Mouse (Mus musculus): ENCODE data around the gene Mterf2. TPM values are rescaled to one million over a fixed set of nuclear protein-coding genes. Genes with fewer than 3 reads are reported as not detected.

Gene Mterf2
- polyA plus RNA-seq, 1 experiment from 2014 or later: 22.7 TPM

DNA sequence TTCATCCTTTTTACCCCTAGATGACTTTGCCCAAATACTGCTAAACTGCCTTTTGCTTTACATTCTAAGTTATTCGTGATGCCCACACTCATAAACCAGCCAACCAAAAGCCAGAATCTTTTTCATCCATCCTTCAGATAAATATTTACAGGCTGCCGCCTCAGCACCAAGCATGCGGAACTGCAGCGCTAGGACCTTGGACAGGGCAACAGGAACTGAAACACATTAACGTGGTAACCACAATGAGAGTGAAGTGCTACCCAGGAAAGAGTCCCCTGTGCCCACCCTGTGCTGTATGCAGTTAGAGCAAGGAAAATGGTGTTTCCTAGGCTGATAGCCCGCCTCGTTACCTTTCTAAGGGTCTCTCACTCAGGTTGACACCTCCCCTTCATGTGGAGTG, 626 bp upstream of the Mterf2 start:
- WGBS: 17% methylated on average over 7 of the region's 7 CpGs
- H3K27me3 ChIP-seq: no peaks in the 10 kb centered on the region
- peak overlapping the region; percentile 70 for H3K4me2 ChIP-seq
- peak overlapping the region; percentile 48 for H3K27ac ChIP-seq
- peaks cover 13% of the 10 kb centered on the region for H3K4me1 ChIP-seq
- no peaks in the 10 kb centered on the region for H3K9me3 ChIP-seq
- no peak; the same call in 1 of the 2 replicates for ATAC-seq (ENCODE audit: insufficient number of reproducible peaks, insufficient read depth, low FRiP score, low TSS enrichment, low read depth)
- H3K36me3 ChIP-seq: peaks cover 27% of the 10 kb centered on the region
- peak overlapping the region; percentile 68 for H3K4me3 ChIP-seq
- peak overlapping the region; percentile 53; the same call in 1 of the 2 replicates for H3K9ac ChIP-seq

DNA sequence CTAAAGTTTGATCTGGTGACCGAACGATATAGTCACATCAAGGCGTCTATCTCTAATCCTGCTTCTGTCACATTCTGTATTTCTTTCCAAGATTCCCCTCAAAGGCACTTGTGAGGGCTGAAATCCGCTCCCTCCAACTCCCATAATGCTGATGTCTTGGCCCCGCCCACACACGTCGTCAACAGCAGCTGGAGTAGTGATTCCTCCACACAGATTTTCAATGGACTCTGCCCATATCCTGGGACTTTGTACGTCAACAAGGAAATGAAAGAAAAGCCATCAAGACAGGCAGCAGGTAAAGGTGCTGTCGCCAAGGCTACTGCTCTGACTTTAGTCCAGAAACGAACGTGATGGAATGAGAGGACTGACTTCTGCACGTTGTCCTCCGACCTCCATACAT, 2.6 kb downstream of the Mterf2 start:
- Histone ChIP-seq H3K36me3 (peaks cover 40% of the 10 kb centered on the region), H3K4me2 (no peak overlapping the region), H3K4me3 (no peak overlapping the region), H3K9ac (no peak overlapping the region), H3K27ac (no peak overlapping the region), H3K4me1 (peaks cover 13% of the 10 kb centered on the region), H3K9me3 (no peaks in the 10 kb centered on the region), H3K27me3 (no peaks in the 10 kb centered on the region)
- 85% methylated on average over 13 of the region's 13 CpGs for WGBS
- no peak for ATAC-seq (ENCODE audit: insufficient number of reproducible peaks, insufficient read depth, low FRiP score, low TSS enrichment, low read depth)

DNA sequence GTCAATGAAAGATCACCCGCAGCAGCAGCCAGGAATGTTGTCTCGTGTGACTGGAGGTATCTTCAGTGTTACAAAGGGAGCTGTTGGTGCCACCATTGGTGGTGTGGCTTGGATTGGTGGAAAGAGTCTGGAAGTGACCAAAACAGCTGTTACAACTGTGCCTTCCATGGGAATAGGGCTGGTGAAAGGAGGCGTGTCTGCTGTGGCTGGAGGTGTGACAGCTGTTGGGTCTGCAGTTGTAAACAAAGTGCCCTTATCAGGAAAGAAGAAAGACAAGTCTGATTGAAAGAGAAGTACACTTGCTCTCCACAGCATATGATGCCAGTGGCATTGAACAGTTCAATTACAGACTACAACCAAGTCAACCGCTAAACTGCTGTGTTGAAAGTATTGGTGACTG, 13.4 kb downstream of the Mterf2 start:
- no peaks in the 10 kb centered on the region for H3K4me1 ChIP-seq
- H3K27me3 ChIP-seq: no peaks in the 10 kb centered on the region
- no peaks in the 10 kb centered on the region for H3K9me3 ChIP-seq
- no peak overlapping the region for H3K9ac ChIP-seq
- peaks cover 49% of the 10 kb centered on the region for H3K36me3 ChIP-seq
- H3K27ac ChIP-seq: no peak overlapping the region
- WGBS: 86% methylated on average over 4 of the region's 4 CpGs
- H3K4me3 ChIP-seq: no peak overlapping the region
- no peak overlapping the region for H3K4me2 ChIP-seq
- no peak for ATAC-seq (ENCODE audit: insufficient number of reproducible peaks, insufficient read depth, low FRiP score, low TSS enrichment, low read depth)

DNA sequence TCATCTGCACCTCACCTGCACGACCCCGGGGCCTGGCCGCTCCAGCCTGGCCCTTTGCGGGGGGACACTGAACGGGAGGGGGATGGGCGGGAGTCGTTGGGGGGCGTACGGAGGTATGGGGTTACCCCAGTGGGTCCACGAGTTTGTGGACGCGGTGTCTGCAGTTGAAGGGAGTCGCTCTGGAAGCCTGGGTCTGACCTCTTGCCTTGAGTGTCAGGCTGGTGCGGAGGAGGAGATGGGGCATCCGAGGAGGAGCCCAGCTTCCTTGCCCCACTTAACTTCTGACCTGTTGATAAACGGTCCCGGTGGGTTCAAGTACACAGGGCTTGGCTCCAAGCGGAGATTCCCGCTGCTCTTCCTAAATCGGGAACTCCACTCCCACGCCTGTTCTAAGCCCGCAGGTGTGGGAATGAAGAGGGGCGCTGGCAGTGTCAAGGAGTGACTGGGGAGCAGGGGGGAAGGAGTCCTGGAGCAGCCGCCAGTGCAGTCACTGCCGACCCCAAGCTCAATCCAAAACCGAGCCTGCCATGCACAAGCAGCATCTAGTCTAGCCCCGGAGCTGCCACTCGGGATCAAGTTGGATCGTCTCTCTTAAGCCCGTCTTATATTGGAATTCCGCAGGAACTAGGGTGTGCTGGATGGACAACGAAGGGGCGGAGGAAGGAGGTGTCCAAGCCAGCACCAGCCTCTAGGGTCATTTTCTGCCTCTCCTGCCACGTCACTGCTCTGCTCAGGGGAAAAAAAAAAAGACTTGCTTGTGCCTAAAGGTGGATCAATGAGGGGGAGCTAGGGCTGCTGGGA, 24.5 kb downstream of the Mterf2 start:
- Histone ChIP-seq H3K27ac (peak overlapping the region; percentile 88), H3K4me3 (peak overlapping the region; percentile 96), H3K36me3 (no peaks in the 10 kb centered on the region), H3K27me3 (no peaks in the 10 kb centered on the region), H3K4me2 (peak overlapping the region; percentile 79), H3K9ac (peak overlapping the region; percentile 97), H3K9me3 (no peaks in the 10 kb centered on the region), H3K4me1 (peaks cover 10% of the 10 kb centered on the region)
- ATAC-seq (ENCODE audit: insufficient number of reproducible peaks, insufficient read depth, low FRiP score, low TSS enrichment, low read depth): 0 out of 2 replicates have a peak, but pooled peaks have one; percentile 44
- under 1% methylated on average over 34 of the region's 34 CpGs for WGBS

DNA sequence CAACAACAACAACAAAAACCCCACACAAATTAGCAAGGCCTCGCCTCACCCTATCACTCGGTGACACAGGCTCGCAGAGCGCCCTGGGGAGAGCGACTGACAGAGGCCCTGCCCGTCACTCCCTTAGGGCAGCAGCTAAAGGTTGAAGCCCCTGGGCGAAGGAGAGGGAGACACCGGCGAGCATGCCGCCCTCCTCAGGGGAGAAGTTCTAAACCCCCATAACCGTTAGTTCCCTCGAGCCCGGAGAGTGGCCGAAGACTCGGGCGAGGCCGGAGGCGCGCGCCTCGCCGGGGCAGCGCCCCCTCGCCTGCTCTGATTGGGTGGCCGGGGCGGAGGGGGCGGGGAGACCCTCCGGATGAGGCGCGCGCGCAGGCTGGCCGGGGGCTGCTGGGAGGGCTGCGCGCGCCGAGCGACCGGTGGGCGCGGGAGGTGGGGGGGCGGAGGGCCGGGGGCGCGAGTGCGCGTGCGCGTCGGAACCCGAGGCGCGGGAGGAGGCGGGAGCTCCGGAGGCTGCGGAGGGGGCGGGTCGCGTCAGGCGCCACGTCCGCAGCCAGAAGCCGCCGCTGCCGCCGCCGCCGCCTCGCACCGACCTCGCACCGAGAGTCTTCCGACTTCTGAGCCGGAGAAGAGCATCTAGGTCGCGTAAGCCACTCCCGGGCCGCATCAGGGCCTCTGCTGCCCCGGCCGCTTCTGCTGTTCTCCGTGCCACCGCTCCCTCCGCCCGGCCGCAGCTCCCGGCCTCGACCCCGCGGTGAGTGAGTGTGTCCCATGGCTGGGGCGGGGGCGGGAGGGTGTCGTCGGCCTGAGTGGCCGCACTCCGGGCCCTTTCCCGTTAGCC, 25.4 kb downstream of the Mterf2 start, which contains the start of the genes Fhl4 and Tmem263:
Gene Fhl4 (minus strand): TSS at position 249 of the 838 bp plus-strand sequence.
Gene Tmem263 (plus strand): TSS at position 381 of the 838 bp plus-strand sequence.
- Histone ChIP-seq H3K4me1 (peaks cover 10% of the 10 kb centered on the region), H3K9ac (peak within 1 kb of the TSS; percentile 97), H3K27ac (peak within 1 kb of the TSS; percentile 88), H3K27me3 (no peaks in the 10 kb centered on the region), H3K4me3 (peak within 1 kb of the TSS; percentile 96), H3K36me3 (no peaks in the 10 kb centered on the region), H3K4me2 (peak within 1 kb of the TSS; percentile 79), H3K9me3 (no peaks in the 10 kb centered on the region)
- peak; percentile 95 for ATAC-seq (ENCODE audit: insufficient number of reproducible peaks, insufficient read depth, low FRiP score, low TSS enrichment, low read depth)
- under 1% methylated on average over 83 of the region's 96 CpGs for WGBS

DNA sequence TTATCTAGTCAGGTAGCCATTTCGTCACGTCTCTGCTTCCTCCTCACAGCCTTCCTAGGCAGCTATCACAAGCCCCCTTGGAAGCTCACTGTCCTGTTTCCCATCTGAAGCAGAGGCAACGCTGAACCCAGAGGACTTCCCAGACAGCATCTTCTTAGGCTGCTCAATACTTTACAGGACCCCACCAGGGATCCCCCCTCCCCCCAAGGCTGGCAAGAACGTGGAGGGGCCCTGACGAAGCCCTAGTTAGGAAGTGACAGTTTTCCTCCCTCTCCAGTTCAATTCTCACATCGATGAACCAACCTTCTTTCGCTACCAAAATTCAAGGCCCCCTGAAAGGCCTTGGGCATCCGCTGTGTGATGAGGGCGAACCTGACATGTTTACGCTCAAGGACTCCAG, 26.0 kb downstream of the Mterf2 start:
- no peak for ATAC-seq (ENCODE audit: insufficient number of reproducible peaks, insufficient read depth, low FRiP score, low TSS enrichment, low read depth)

DNA sequence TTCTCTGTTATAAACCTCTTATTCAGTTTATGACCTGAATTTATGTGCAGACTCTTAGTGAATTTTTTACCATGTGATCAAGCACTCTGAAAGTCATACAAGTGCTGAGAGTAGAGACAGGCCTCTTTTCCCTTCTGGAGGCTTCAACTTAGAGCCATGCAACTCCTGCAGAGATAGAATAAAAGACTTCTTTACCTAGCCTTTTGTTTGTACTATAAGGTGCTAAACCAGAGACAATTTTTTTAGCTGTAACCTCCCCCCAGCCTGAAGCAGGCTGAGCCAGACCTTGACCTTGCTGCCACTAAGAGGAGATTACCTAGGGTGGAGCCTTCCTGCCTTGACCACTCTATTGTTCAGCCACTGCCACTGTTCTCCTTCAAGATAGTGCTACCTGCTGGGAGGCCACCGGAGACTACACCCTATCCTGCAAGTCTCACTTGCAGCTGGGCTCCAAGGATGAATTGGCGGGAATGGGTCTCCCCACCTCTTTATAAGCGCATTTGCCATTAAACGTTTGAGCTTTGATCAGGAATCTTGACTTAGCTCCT, 56.1 kb downstream of the Mterf2 start:
- Histone ChIP-seq H3K9me3 (no peaks in the 10 kb centered on the region), H3K36me3 (no peaks in the 10 kb centered on the region), H3K27ac (no peak overlapping the region), H3K27me3 (no peaks in the 10 kb centered on the region), H3K4me1 (no peaks in the 10 kb centered on the region), H3K4me2 (no peak overlapping the region), H3K4me3 (no peak overlapping the region), H3K9ac (no peak overlapping the region)
- WGBS: 62% methylated on average over 4 of the region's 4 CpGs
- ATAC-seq (ENCODE audit: insufficient number of reproducible peaks, insufficient read depth, low FRiP score, low TSS enrichment, low read depth): no peak

More for the DNA sequence above, 26.0 kb downstream of the Mterf2 start:
- Histone ChIP-seq H3K4me1 (peaks cover 10% of the 10 kb centered on the region), H3K4me3 (peak overlapping the region; percentile 96), H3K27ac (peak overlapping the region; percentile 85), H3K9me3 (no peaks in the 10 kb centered on the region), H3K4me2 (peak overlapping the region; percentile 79), H3K36me3 (no peaks in the 10 kb centered on the region), H3K9ac (peak overlapping the region; percentile 94), H3K27me3 (no peaks in the 10 kb centered on the region)
- under 1% methylated on average over 10 of the region's 10 CpGs for whole genome bisulfite sequencing

Other genes with a start within 250 kb of the Mterf2 start
- 23.0 and 27.4 TPM in 2 replicates for gene Ric8b, start 210.4 kb downstream of the Mterf2 start, polyA plus RNA-seq (2015; fragmentation: Nextera tagmentation; extraction: Ambion mirVana)
- gene Fhl4, start 25.5 kb downstream of the Mterf2 start, polyA plus RNA-seq (2015; fragmentation: Nextera tagmentation; extraction: Ambion mirVana): 1.2 and 1.4 TPM in 2 replicates
- gene Tmem263, start 25.4 kb downstream of the Mterf2 start, polyA plus RNA-seq (2015; fragmentation: Nextera tagmentation; extraction: Ambion mirVana): 110 and 123 TPM in 2 replicates
- 33.9 and 34.5 TPM in 2 replicates for gene Cry1, start 57.0 kb upstream of the Mterf2 start, polyA plus RNA-seq (2015; fragmentation: Nextera tagmentation; extraction: Ambion mirVana)

Measured in embryonic facial prominence, embryonic 13.5 days (tissue).